Mouse (Mus musculus) left cerebral cortex, postnatal 25 days (tissue): ENCODE data around the gene Arl15. TPM values are rescaled to one million over a fixed set of nuclear protein-coding genes. Genes with fewer than 3 reads are reported as not detected.

Experiments used
- DNase-seq, 2 experiments: peaks; one replicate each; pipeline ENCODE4 v3.0.0; 2022; ENCODE audit warnings: low spot score in 2 of 2, mixed read lengths in 1 of 2
- intact Hi-C: fragments of 180-260 bp; cut with DNase I; formaldehyde crosslinking; loops from one replicate; pipeline ENCODE4 v1.15.1; 2025
- total RNA-seq, 2 experiments: library from RNA; stranded (reverse); gene quantifications; 2 replicates each; pipeline ENCODE4 v1.2.3; 2021

The Arl15 gene
- total RNA-seq, 2 experiments from 2014 or later, result 33.7 to 40.8 TPM

DNA sequence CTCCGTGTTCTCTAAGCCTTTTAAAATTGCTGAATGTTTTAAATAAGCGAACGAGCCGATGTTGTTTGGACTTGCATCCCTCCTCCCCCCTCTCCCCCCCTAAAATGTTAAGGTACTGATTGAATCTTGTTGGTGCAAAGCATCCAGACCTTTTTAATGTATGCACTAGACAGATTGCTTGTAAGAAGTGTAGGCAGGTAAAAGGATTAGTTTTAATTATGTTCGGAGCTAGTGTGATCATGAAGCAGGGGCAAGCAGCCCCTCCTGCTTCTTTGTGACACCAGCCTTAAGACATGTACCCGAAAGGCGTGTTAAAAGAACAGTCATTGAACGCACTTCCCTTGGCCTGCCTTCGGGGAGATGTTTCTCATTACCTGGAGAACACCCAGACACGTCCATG, 102.4 kb downstream of the Arl15 start:
- DNase-seq, result no peak
- intact Hi-C loops, result no loop called here

DNA sequence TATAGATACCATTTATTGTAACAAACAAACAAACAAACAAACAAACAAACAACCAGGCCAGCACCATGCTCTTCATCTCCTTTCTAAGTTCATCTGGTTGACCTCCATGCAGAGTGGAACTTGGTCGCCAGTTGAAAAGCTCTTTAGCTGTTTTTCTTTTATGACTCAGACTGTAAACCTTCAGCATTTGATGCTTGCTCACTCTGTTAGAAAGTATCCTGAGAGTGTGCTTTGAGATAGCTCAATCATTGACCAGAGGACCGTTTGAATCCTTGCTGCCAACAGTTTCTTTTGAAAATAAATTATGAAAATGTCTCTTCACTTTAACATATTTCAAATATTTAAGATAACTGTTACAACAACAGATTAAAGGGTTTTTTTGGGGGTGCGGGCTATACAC, 103.2 kb downstream of the Arl15 start:
- intact Hi-C loops, result no loop called here

DNA sequence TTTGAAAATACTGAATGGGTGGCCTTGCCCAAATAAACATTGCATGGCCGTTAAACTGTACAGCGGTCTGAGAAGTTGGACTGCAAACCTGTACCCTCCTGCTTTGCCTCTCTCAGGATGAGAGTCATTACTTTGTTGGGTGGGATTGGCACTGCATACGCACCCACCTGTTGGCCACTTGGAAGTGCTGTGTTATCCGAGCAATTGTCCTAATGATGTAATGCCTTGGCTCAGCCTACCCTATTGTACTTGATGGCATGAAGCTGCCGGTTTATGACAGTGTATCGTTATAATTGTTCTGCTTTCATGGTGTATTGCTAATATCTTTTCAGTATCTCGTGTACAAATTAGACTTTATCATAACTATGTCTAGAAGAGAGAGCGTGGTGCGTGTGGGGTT, 103.6 kb downstream of the Arl15 start:
- intact Hi-C loops, result no loop called here
- no peak for DNase-seq

More for the DNA sequence above, 103.2 kb downstream of the Arl15 start:
- no peak for DNase-seq

- intact Hi-C loops, result no loop called here
- DNase-seq, result no peak
Measured at GRCm38 (mm10) chr13:113901001-113901545, 106.8 kb downstream of the Arl15 start.

DNA sequence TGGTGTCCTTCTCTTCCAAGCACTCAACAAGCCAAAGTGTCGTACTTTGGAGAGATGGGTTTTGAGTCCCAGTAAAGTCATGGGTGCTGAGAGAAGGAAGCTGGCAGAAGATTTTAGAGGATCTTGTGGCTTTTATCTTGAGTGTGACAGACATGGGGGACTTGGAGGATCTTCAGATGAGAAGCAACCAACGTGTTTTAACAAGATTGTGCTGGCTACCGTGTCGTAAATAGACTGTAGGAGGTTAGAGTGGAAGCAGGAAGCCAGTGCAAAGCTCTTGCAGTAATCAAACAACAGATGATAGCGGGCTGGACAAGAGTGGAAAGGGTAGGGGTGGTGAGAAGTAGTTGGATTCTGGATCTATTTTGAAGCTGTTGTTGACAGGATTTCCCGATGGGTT, 109.0 kb downstream of the Arl15 start:
- intact Hi-C loops, result no loop called here
- DNase-seq, result no peak

- intact Hi-C loops, result no loop called here
- DNase-seq, result no peak
Measured at GRCm38 (mm10) chr13:113911986-113912519, 117.7 kb downstream of the Arl15 start.

DNA sequence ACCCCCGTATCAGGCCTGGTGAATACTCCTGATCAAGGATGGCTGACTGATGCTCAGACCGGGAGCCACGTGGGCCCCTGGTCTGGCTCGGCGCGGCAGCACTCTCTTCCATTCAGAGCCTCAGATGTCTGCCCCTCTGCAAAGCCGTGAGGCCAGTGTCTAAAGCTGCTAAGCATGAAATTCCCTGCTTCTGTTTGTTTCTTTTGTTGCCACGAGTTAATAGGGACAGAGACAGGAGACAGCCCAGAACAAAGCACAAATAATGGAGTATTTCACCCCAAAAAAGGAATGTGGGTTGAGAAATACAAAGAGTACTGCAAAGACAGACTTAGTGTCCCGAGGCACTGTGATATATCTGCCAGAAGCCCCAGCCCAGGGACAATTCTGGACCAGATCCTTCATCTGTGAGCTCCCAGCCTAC, 120.3 kb downstream of the Arl15 start:
- intact Hi-C loops, result no loop called here
- DNase-seq, result no peak

- intact Hi-C loops, result no loop called here
- DNase-seq, result no peak
Measured at GRCm38 (mm10) chr13:113915700-113916099, 121.4 kb downstream of the Arl15 start.

DNA sequence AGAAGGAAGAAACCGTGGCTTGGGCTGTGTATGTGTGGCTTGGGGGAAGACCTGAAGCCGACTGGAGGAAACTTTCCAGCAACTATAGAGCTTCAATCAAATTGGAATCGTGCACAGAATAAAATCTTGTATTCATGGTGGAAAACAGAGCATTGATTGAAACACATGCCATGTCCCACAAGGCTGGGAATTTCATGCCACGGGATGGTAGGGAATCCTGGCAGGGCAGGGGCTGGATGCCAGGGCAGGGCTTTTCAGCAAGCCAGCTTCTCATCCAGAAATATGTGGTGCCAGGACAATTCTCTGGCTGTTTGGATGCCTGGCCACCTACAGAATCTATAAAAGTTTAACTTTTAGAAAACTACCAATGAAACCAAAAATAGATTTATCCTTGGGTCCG, 122.5 kb downstream of the Arl15 start:
- no peak for DNase-seq
- intact Hi-C loops, result no loop called here

DNA sequence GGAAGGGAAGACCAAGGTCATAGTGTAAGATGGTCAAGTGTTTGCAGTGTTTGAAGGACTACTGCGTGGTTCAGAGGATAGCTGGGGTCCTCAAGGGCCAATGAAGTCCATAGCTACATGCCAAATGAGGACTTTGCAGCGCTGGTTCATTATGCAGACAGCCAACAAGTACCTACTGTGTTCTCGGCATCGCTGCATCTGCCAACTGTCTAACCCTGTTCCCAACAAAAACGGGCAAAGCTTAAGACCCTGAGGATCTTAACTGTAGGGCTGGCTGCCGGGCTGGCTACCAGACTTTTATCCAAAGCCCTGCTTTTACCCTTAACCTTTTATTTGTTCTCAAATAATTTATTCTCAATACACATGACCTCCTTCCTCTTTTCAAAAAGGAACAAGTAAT, 123.1 kb downstream of the Arl15 start:
- no peak for DNase-seq
- intact Hi-C loops, result no loop called here

- intact Hi-C loops, result no loop called here
- no peak for DNase-seq
Measured at GRCm38 (mm10) chr13:113917868-113918411, 123.6 kb downstream of the Arl15 start.

DNA sequence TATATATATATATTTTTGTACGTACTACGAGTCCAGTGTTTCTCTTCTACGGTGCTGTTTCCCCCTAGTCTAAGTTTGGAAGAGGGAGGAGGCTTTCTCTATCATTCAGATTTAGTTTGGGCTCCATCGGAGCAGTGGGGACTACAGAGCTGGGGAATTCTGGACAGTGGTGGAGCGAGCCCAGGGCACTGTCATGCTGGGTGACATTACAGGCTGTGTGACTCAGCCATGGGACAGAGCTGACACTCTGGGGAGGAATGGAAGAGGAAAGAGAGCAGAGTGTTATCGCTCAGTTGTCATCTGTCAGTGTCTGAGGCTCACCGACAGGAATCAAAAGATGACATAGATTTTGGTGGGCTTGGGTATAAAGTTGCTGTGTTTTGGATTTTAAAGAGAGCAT, 124.4 kb downstream of the Arl15 start:
- intact Hi-C loops, result no loop called here
- no peak for DNase-seq

DNA sequence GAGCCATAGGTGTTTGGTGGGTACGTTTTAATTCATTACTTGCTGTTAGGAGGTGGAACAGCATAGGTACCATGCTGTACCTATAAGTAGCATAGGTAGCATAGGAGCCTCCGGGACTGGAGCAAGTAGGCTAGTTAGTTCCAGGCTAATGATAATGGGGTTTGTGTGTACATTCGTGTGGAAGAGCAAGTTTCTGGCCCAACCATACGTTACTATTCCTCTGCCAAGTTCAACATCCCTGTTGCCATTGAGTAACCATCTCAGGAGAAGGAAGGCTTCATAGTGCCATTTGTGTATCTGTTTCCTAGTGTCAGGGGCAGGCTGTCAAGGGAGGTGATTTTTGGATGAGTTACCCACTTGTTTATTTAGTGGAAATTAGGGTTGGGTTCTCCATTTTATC, 141.4 kb downstream of the Arl15 start:
- intact Hi-C loops, result no loop called here
- no peak for DNase-seq

DNA sequence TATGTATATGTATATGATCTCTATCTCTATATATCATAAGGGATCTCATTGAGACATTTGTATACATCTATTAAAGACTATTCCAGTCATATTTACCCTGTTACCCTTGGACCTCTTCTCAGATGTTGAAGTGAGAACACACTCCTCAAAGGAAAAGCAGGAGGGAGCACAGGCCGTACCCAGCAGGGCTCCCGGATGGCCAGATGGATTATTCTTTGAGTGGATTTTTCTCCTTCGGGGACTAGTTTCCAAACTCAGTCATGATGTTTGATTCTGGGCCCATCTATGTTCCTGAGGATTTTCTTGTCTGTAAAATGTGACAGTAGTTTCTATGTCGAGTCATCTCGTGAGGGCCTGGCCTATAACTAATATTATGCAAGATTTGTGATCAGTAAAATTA, 142.9 kb downstream of the Arl15 start:
- intact Hi-C loops, result no loop called here
- DNase-seq, result no peak

- DNase-seq, result no peak
- intact Hi-C loops, result no loop called here
Measured at GRCm38 (mm10) chr13:113938561-113938960, 144.3 kb downstream of the Arl15 start.

DNA sequence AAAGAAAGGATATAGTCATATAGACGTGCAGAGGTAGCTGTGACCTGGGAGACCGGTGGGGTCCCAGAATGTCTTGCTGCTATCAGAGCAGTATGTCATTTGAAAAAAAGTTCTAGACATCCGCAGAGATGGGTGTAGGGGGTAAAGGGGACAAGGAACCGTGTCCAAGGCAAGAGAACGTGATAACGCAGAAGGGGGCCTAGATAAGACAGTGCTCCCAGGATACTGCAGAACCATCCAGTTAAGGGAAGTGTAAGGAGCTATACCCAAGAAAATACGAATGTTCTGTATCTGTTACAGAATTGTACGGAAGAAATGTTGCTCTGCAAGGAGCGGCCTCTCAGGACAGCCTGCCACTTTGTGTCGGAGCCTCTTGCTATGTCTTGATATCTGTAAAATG, 144.8 kb downstream of the Arl15 start:
- intact Hi-C loops, result no loop called here
- DNase-seq, result no peak

DNA sequence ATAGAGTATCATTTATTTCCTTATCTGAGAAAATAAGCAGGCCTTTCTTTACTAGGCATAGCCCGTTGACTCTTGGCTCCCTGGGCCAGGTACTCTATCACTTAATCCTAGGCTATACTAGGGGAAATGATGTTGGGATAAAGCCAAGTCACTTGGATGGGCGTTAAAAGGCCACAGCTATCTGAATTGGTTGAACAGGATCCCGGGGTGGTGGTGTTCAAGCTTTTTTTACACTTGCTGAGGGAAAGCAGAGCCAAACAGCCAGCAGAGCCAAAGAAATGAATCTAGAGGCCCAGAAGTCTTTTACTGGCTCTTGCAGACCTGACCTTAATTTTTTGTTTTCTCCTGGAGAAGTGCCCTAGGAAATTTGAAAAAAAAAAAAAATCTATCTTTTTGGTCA, 145.4 kb downstream of the Arl15 start:
- intact Hi-C loops, result no loop called here
- no peak for DNase-seq

DNA sequence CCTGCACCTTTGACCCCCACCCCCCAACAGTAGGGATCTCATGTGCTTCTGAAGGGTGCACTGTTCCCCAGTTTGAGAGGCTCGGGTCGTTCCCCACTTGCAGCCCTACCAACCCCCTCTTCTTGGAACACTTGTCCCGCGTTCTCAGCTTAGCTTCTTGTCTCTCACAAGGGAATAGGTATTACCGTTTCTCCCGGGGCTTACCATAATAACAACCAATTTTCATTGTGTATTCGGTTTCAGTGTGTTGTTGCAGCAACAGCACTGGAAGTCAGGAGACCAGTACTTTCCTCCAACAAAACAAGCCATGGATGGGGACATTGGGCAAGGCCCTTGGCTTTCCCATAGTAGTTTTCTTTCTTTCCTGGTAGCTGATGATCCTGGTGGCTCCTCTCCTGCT, 145.8 kb downstream of the Arl15 start:
- no peak for DNase-seq
- intact Hi-C loops, result no loop called here

- no peak for DNase-seq
- intact Hi-C loops, result no loop called here
Measured at GRCm38 (mm10) chr13:113941943-113942342, 147.6 kb downstream of the Arl15 start.

GRCm38 (mm10) chr13:113947546-113947945, 153.2 kb downstream of the Arl15 start:
- intact Hi-C loops, result no loop called here
- no peak for DNase-seq

GRCm38 (mm10) chr13:113949708-113950107, 155.4 kb downstream of the Arl15 start:
- no peak for DNase-seq
- intact Hi-C loops, result no loop called here

GRCm38 (mm10) chr13:113950131-113950530, 155.8 kb downstream of the Arl15 start:
- DNase-seq, result no peak
- intact Hi-C loops, result no loop called here
